Mouse (Mus musculus): ENCODE measurements around the gene Lcor.

The Lcor gene

GRCm38 (mm10) chr19:41482190-41482908, at the start of gene Lcor:
Lcor (plus strand) TSS chr19:41482637.
- DNase-seq (ENCODE audit: low spot score in 2 of 2), result peak; percentile 88 to 89

GRCm38 (mm10) chr19:41435366-41435765, 47.1 kb upstream of the Lcor start:
- DNase-seq (ENCODE audit: low spot score in 2 of 2), result no peak

DNA sequence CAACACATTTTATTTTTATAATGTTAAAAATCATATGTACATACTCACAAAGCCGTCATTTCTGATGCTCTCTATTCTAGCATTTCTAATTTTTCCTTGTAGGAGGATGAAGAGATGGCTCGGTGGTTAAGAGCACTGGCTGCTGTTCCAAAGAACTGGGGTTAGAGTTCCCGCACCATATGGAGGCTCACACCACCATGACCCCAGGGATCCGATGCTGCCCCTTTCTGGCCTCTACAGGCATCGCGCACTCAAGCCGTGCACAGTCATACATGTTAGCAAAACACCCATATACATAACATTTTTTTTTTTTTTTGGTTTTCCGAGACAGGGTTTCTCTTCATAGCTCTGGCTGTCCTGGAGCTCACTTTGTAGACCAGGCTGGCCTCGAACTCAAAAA, 46.0 kb upstream of the Lcor start:
- DNase-seq (ENCODE audit: low spot score in 2 of 2), result no peak

DNA sequence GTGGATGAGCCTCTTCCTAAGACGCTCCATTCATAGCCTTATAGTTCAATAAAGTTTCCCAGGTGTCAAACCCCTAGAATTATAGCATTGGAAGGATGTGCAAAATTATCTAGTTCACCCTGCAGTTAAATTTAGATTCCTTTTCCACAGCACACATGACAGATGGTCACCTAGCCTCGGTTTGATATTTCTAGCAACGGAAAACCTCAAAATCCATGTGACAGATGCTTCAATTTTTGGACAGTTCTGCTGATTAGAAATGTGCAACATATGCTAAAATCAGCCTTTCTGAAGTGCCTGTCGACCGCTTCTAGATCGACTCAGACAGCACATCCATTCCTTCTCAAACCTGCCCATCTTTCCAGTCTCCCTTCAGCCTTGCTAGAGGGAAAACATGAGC, 43.5 kb upstream of the Lcor start:
- DNase-seq (ENCODE audit: low spot score in 2 of 2), result no peak

DNA sequence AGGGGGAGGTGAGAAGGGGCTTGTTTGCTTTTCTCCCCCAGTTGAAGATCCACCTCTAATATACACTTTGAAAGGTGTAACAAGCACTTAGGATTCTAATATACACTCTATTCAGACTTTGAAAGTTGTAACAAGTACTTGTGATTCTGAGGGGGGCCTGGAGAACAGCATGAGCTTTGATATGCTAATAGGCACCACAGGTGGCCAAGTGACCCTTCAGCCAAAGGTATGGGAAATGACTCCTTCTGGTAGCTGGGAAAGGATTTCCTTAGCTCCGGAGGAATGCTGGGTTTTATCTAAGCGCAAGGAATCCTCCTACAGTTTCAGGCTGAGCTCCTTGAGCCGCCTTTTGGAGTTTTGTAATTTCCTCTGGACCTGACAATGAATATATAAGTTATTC, 41.0 kb upstream of the Lcor start:
- no peak for DNase-seq (ENCODE audit: low spot score in 2 of 2)

GRCm38 (mm10) chr19:41441911-41442607, 40.4 kb upstream of the Lcor start:
- no peak for DNase-seq (ENCODE audit: low spot score in 2 of 2)

DNA sequence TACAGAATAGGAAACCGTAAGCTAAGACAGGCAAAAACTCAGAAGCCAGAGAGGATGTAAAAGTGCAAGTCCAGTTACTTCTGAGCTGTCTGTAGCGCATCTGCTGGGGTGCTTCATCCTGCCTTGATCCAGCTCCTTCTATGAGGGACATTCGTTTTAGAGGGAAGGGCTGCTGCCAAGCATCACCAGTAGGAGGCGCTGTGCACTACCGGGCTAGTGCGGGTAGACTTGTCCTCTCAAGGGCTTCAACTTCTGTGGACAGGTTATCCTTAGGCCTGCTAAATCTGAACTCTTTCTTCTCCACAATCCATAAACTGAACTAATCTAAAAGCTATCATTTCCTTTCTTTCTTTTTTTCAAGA, 39.8 kb upstream of the Lcor start:
- DNase-seq (ENCODE audit: low spot score in 2 of 2), result peak; percentile 15 to 16

GRCm38 (mm10) chr19:41444491-41444890, 37.9 kb upstream of the Lcor start:
- no peak for DNase-seq (ENCODE audit: low spot score in 2 of 2)

DNA sequence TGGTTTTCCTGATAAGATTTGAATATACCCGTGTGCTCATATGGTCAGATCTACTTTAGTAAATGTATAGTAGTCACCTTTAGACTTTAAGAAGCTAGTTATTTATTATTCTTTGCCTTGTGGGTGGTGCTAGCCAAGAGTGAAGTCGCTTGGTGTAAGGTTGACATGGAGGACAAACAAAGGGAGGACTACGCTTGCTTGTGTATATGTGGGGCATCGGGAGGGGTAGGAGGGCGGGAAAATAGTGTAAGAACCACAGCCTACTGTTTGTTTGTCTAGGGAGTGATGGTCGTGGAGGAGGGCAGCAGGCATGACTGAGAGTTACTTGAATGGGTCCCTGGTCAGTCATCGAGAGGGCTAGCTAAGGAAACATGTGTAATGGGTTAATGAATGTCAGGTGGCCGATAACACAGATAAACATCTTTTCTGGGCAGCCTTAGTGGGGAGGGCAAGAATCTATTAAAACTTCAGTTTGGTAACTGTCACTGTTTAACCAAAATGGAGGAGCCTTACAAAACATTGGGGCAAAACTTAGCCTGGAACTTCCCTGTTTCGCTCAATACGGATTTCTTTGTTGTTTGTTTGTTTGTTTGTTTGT, 37.3 kb upstream of the Lcor start:
- DNase-seq (ENCODE audit: low spot score in 2 of 2), result no peak

- no peak for DNase-seq (ENCODE audit: low spot score in 2 of 2)
These were observed 36.7 kb upstream of the Lcor start for GRCm38 (mm10) chr19:41445723-41446122.

GRCm38 (mm10) chr19:41447166-41447565, 35.3 kb upstream of the Lcor start:
- no peak for DNase-seq (ENCODE audit: low spot score in 2 of 2)

- no peak for DNase-seq (ENCODE audit: low spot score in 2 of 2)
These were observed 34.7 kb upstream of the Lcor start for GRCm38 (mm10) chr19:41447760-41448159.

DNA sequence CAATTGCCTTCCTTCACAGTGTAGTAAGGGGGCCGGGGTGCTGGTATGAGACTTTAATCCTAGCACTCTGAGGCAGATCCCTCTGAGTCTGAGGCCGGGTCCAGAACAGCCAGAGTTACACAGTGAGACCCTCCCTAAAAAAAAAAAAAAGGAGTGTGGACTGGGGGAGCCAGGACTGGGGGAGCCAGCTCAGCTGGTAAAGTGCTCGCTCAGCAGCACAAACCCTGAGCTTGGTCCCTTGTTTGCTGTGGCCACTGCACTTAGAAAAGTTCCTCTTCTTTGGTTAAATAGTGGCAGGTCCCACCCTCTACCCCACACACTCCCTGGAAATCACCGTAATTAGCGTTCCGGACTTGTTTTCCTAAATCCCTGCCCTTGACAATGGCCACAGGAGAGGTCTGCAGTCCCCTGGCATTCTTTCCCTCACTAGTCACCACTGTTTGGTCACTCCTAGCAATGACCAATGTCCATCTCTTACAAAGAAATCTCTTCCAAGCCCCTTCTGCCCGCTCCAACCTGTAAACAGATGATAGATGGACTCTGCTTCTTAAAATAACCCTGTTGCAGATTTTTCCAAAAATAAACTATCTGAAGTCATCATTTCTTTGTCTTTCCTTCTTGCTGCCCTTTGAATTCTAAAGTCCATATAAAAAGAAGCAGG, 32.9 kb upstream of the Lcor start:
- DNase-seq (ENCODE audit: low spot score in 2 of 2), result no peak

- no peak for DNase-seq (ENCODE audit: low spot score in 2 of 2)
These were observed 30.3 kb upstream of the Lcor start for GRCm38 (mm10) chr19:41452166-41452565.

- no peak for DNase-seq (ENCODE audit: low spot score in 2 of 2)
These were observed 27.8 kb upstream of the Lcor start for GRCm38 (mm10) chr19:41454601-41455000.

GRCm38 (mm10) chr19:41455091-41455626, 27.3 kb upstream of the Lcor start:
- DNase-seq (ENCODE audit: low spot score in 2 of 2), result no peak

GRCm38 (mm10) chr19:41457181-41457580, 25.3 kb upstream of the Lcor start:
- DNase-seq (ENCODE audit: low spot score in 2 of 2), result no peak

- DNase-seq (ENCODE audit: low spot score in 2 of 2), result no peak
These were observed 20.2 kb upstream of the Lcor start for GRCm38 (mm10) chr19:41462166-41462735.

GRCm38 (mm10) chr19:41463841-41464240, 18.6 kb upstream of the Lcor start:
- no peak for DNase-seq (ENCODE audit: low spot score in 2 of 2)

DNA sequence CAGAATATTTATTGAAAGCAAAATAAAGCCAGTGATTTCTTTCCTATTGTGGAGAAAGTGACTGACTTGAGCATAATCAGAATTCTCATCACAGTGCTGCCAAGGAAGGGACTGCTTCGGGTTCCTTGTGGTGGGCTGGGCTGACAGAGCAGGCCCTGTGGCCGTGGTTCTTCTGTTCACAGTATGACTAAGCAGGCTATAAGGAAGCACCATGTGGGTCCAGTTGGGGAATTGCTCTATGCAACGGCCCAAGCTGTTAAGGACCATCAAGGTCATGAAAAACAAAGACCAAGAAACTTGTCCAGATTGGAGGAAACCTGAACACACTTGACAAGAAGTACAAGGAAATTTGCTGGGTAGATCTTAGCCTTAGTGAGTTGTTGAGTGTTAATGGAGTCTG, 16.0 kb upstream of the Lcor start:
- no peak for DNase-seq (ENCODE audit: low spot score in 2 of 2)

GRCm38 (mm10) chr19:41473566-41474135, 8.8 kb upstream of the Lcor start:
- no peak for DNase-seq (ENCODE audit: low spot score in 2 of 2)

DNA sequence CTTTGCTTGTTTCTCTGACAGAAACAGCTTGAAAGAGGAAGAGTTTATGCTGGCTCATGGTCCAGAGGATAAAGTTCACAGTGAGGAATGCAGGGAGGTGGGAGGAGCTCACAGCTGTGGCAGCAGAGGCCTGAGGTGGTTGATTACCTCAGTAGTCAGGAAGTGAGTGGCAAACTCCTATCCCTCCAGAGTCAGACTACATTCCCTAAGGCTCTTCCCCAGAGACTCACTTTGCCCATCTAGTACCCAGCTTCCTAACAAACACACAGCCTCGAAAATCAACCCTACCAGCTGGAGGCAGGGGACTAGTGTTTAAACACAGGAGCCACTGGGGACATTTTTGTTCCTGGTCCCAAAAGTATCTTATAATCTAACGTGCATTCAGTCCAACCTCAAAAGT, 7.5 kb upstream of the Lcor start:
- no peak for DNase-seq (ENCODE audit: low spot score in 2 of 2)
